Mouse (Mus musculus): ENCODE results near the gene Cd27.
"Not testable (repeated sequence)": the region's sequence is repeated elsewhere in the genome, so short reads cannot be mapped to it uniquely, and the experiment has no call there.

The Cd27 gene

GRCm38 (mm10) chr6:125236782-125237181 lies at the start of gene Cd27:
TSS of gene Cd27 (minus strand) at chr6:125237010.
- no peak for DNase-seq (ENCODE audit: low spot score)

GRCm38 (mm10) chr6:125285890-125286289 lies 49.1 kb upstream of the Cd27 start, which contains the start of gene Tuba3a:
TSS of gene Tuba3a (minus strand) at chr6:125286042.
- no peak for DNase-seq (ENCODE audit: low spot score)

GRCm38 (mm10) chr6:125284751-125285150 lies 47.9 kb upstream of the Cd27 start:
- no peak for DNase-seq (ENCODE audit: low spot score)

GRCm38 (mm10) chr6:125284250-125284649 lies 47.4 kb upstream of the Cd27 start:
- no peak for DNase-seq (ENCODE audit: low spot score)

- not testable (repeated sequence) for DNase-seq (ENCODE audit: low spot score)
These were observed 45.9 kb upstream of the Cd27 start for GRCm38 (mm10) chr6:125282721-125283120.

GRCm38 (mm10) chr6:125279729-125280128 lies 42.9 kb upstream of the Cd27 start:
- no peak for DNase-seq (ENCODE audit: low spot score)

- DNase-seq (ENCODE audit: low spot score), result no peak
These were observed 38.2 kb upstream of the Cd27 start for GRCm38 (mm10) chr6:125274841-125275563.

GRCm38 (mm10) chr6:125272228-125272785 lies 35.5 kb upstream of the Cd27 start:
- no peak for DNase-seq (ENCODE audit: low spot score)

- peak; percentile 69 for DNase-seq (ENCODE audit: low spot score)
These were observed 34.8 kb upstream of the Cd27 start for GRCm38 (mm10) chr6:125271455-125272227.

- DNase-seq (ENCODE audit: low spot score), result no peak
These were observed 32.0 kb upstream of the Cd27 start for GRCm38 (mm10) chr6:125268799-125269198.

GRCm38 (mm10) chr6:125267469-125267868 lies 30.7 kb upstream of the Cd27 start:
- DNase-seq (ENCODE audit: low spot score), result no peak

- not testable (repeated sequence) for DNase-seq (ENCODE audit: low spot score)
These were observed 29.8 kb upstream of the Cd27 start for GRCm38 (mm10) chr6:125266600-125266999.

GRCm38 (mm10) chr6:125266091-125266490 lies 29.3 kb upstream of the Cd27 start:
- no peak for DNase-seq (ENCODE audit: low spot score)

- no peak for DNase-seq (ENCODE audit: low spot score)
These were observed 28.4 kb upstream of the Cd27 start for GRCm38 (mm10) chr6:125265239-125265638.

- DNase-seq (ENCODE audit: low spot score), result no peak
These were observed 27.4 kb upstream of the Cd27 start for GRCm38 (mm10) chr6:125264219-125264618.

- DNase-seq (ENCODE audit: low spot score), result no peak
These were observed 23.3 kb upstream of the Cd27 start for GRCm38 (mm10) chr6:125260006-125260555.

GRCm38 (mm10) chr6:125256222-125256966 lies 19.6 kb upstream of the Cd27 start:
- no peak for DNase-seq (ENCODE audit: low spot score)

- DNase-seq (ENCODE audit: low spot score), result no peak
These were observed 18.8 kb upstream of the Cd27 start for GRCm38 (mm10) chr6:125255516-125256044.

- no peak for DNase-seq (ENCODE audit: low spot score)
These were observed 17.3 kb upstream of the Cd27 start for GRCm38 (mm10) chr6:125253863-125254715.

- no peak for DNase-seq (ENCODE audit: low spot score)
These were observed 15.9 kb upstream of the Cd27 start for GRCm38 (mm10) chr6:125252711-125253110.

GRCm38 (mm10) chr6:125252285-125252684 lies 15.5 kb upstream of the Cd27 start:
- no peak for DNase-seq (ENCODE audit: low spot score)
